Mouse (Mus musculus): ENCODE measurements at regions not wholly inside any gene's neighbourhood (a gene's known extent, or its start where the extent isn't known, plus 50 kb on each side); places are given as distances from the start of the nearest gene placed in this dataset.

DNA sequence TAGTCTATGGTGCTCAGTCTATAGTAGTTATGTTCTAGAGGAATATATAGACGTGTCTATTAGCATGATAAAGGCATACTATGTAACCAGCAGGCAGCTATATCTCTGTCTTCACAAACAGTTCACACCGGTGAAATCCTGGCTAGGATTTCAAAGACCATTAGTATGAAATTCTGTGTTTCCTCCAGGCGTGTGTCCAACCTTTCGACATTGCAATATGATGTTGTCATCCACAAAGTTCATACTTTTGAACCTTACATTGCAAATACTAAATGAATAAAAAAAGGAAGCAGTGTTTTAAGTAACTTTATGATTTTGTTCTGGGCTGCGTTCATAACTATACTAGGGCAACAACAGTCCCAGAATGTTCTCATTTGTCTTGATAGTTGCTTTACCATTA is 95.2 kb upstream of the Cpeb2 start:
- H3K27me3 ChIP-seq (ENCODE audit: insufficient read depth, low read length), result no peaks in the 10 kb centered on the region
- H3K36me3 ChIP-seq (ENCODE audit: insufficient read depth, low read length), result no peaks in the 10 kb centered on the region
- H3K4me3 ChIP-seq (replicated peaks; ENCODE audit: low read depth, low read length), result no peak overlapping the region
- no peak overlapping the region for H3K27ac ChIP-seq
- H3K4me2 ChIP-seq (ENCODE audit: low read length), result no peak overlapping the region
- TF ChIP-seq CTCF (IDR thresholded peaks at IDR 0.05; ENCODE audit: low read depth), result no peak
- 81% methylated on average over 5 of the region's 5 CpGs for WGBS
- no peak overlapping the region for H3K9ac ChIP-seq (ENCODE audit: low read depth, low read length)
- no peaks in the 10 kb centered on the region for H3K4me1 ChIP-seq (replicated peaks; ENCODE audit: insufficient read depth, low read length)
- DNase-seq (ENCODE audit: low spot score), result no peak
- ATAC-seq (replicated peaks; ENCODE audit: low FRiP score, low read depth), result no peak
- H3K9me3 ChIP-seq (replicated peaks; ENCODE audit: low read length), result no peaks in the 10 kb centered on the region

GRCm38 (mm10) chr5:43138931-43139486 is 94.0 kb upstream of the Cpeb2 start:
- Histone ChIP-seq H3K27ac (no peak overlapping the region), H3K4me2 (ENCODE audit: low read length) (no peak overlapping the region), H3K27me3 (ENCODE audit: insufficient read depth, low read length) (no peaks in the 10 kb centered on the region), H3K36me3 (ENCODE audit: insufficient read depth, low read length) (no peaks in the 10 kb centered on the region), H3K4me1 (replicated peaks; ENCODE audit: insufficient read depth, low read length) (no peaks in the 10 kb centered on the region), H3K4me3 (replicated peaks; ENCODE audit: low read depth, low read length) (no peak overlapping the region), H3K9me3 (replicated peaks; ENCODE audit: low read length) (no peaks in the 10 kb centered on the region), H3K9ac (ENCODE audit: low read depth, low read length) (no peak overlapping the region)
- WGBS, result 89% methylated on average over 4 of the region's 4 CpGs
- ATAC-seq (replicated peaks; ENCODE audit: low FRiP score, low read depth) (no peak), DNase-seq (ENCODE audit: low spot score) (no peak)
- TF ChIP-seq CTCF (IDR thresholded peaks at IDR 0.05; ENCODE audit: low read depth), result no peak

DNA sequence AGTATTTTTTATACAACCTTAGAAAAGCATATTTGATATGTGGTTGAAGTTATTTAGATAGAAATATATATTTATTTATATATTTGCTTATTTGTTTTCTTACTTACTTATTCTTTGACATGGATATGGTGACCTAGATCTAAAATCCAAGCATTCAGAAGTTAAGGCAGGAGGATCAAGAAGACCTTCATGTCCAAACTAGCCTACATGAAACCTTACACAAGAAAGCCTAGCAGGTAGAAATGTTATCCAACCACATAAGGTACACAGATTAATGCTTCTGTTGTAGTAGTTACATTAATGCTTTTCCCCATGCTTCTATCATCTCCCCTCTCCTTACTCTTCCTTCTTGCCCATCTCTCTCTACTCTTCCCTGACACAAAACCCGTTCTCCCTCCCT is 93.2 kb upstream of the Cpeb2 start:
- no peak for ATAC-seq (replicated peaks; ENCODE audit: low FRiP score, low read depth)
- TF ChIP-seq CTCF (IDR thresholded peaks at IDR 0.05; ENCODE audit: low read depth), result no peak
- Histone ChIP-seq H3K27ac (no peak overlapping the region), H3K9ac (ENCODE audit: low read depth, low read length) (no peak overlapping the region), H3K27me3 (ENCODE audit: insufficient read depth, low read length) (no peaks in the 10 kb centered on the region), H3K9me3 (replicated peaks; ENCODE audit: low read length) (no peaks in the 10 kb centered on the region), H3K4me2 (ENCODE audit: low read length) (no peak overlapping the region), H3K4me3 (replicated peaks; ENCODE audit: low read depth, low read length) (no peak overlapping the region), H3K4me1 (replicated peaks; ENCODE audit: insufficient read depth, low read length) (no peaks in the 10 kb centered on the region), H3K36me3 (ENCODE audit: insufficient read depth, low read length) (no peaks in the 10 kb centered on the region)
- WGBS, result 88% methylated on average over 1 of the region's 1 CpGs
- DNase-seq (ENCODE audit: low spot score), result no peak

DNA sequence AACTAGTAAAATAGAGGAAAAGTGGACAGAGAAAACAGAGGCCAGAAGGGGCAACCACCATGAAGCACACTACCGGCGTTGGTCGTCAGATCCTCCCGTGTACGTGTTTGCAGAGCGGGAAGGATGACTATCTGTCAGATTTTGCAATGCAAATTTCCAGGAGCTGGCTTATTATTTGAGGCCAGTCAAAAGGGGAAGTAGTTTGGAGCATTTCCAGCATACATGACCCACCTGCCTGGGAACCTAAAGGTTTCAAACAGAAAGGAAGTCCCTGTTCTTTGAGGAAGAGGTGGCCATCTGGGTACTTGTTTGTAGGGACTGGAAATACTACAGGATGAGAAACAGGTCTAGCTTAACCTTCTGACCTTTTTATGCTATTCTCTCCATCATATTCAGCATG is 87.0 kb upstream of the Cpeb2 start:
- Histone ChIP-seq H3K27ac (no peak overlapping the region), H3K36me3 (ENCODE audit: insufficient read depth, low read length) (no peaks in the 10 kb centered on the region), H3K27me3 (ENCODE audit: insufficient read depth, low read length) (no peaks in the 10 kb centered on the region), H3K4me3 (replicated peaks; ENCODE audit: low read depth, low read length) (no peak overlapping the region), H3K9ac (ENCODE audit: low read depth, low read length) (no peak overlapping the region), H3K4me1 (replicated peaks; ENCODE audit: insufficient read depth, low read length) (no peaks in the 10 kb centered on the region), H3K4me2 (ENCODE audit: low read length) (no peak overlapping the region), H3K9me3 (replicated peaks; ENCODE audit: low read length) (no peaks in the 10 kb centered on the region)
- DNase-seq (ENCODE audit: low spot score) (no peak), ATAC-seq (replicated peaks; ENCODE audit: low FRiP score, low read depth) (no peak)
- no peak for TF ChIP-seq CTCF (IDR thresholded peaks at IDR 0.05; ENCODE audit: low read depth)
- 77% methylated on average over 6 of the region's 6 CpGs for WGBS

DNA sequence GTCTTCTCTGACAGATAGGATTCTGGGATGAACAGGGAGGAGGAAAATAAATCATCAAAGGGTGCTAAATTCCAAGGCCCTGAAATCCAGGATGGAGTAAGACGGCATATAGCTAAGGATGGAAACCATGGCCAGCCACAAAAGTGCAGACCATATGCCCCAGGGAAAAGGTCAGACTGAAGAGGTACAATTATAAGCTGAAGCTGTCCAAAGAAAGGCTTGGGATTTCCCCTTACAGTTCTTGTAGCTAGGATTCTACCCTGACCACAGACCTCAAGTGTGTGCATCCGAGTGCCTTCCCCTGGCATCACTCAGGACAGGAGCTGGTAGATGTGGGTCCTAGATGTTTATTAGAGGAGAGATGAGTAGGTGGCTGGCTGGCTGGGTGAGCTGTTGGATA is 86.0 kb upstream of the Cpeb2 start:
- 81% methylated on average over 2 of the region's 2 CpGs for WGBS
- Histone ChIP-seq H3K27ac (no peak overlapping the region), H3K9ac (ENCODE audit: low read depth, low read length) (no peak overlapping the region), H3K4me2 (ENCODE audit: low read length) (no peak overlapping the region), H3K4me3 (replicated peaks; ENCODE audit: low read depth, low read length) (no peak overlapping the region), H3K4me1 (replicated peaks; ENCODE audit: insufficient read depth, low read length) (no peaks in the 10 kb centered on the region), H3K36me3 (ENCODE audit: insufficient read depth, low read length) (no peaks in the 10 kb centered on the region), H3K27me3 (ENCODE audit: insufficient read depth, low read length) (no peaks in the 10 kb centered on the region), H3K9me3 (replicated peaks; ENCODE audit: low read length) (no peaks in the 10 kb centered on the region)
- ATAC-seq (replicated peaks; ENCODE audit: low FRiP score, low read depth) (no peak), DNase-seq (ENCODE audit: low spot score) (no peak)
- no peak for TF ChIP-seq CTCF (IDR thresholded peaks at IDR 0.05; ENCODE audit: low read depth)

GRCm38 (mm10) chr5:43148486-43148885 is 84.5 kb upstream of the Cpeb2 start:
- Histone ChIP-seq H3K4me3 (replicated peaks; ENCODE audit: low read depth, low read length) (no peak overlapping the region), H3K9ac (ENCODE audit: low read depth, low read length) (no peak overlapping the region), H3K27ac (no peak overlapping the region), H3K4me2 (ENCODE audit: low read length) (no peak overlapping the region), H3K4me1 (replicated peaks; ENCODE audit: insufficient read depth, low read length) (no peaks in the 10 kb centered on the region), H3K9me3 (replicated peaks; ENCODE audit: low read length) (no peaks in the 10 kb centered on the region), H3K27me3 (ENCODE audit: insufficient read depth, low read length) (no peaks in the 10 kb centered on the region), H3K36me3 (ENCODE audit: insufficient read depth, low read length) (no peaks in the 10 kb centered on the region)
- no peak for TF ChIP-seq CTCF (IDR thresholded peaks at IDR 0.05; ENCODE audit: low read depth)
- DNase-seq (ENCODE audit: low spot score), result no peak
- no peak for ATAC-seq (replicated peaks; ENCODE audit: low FRiP score, low read depth)
- 44% methylated on average over 9 of the region's 9 CpGs for WGBS

DNA sequence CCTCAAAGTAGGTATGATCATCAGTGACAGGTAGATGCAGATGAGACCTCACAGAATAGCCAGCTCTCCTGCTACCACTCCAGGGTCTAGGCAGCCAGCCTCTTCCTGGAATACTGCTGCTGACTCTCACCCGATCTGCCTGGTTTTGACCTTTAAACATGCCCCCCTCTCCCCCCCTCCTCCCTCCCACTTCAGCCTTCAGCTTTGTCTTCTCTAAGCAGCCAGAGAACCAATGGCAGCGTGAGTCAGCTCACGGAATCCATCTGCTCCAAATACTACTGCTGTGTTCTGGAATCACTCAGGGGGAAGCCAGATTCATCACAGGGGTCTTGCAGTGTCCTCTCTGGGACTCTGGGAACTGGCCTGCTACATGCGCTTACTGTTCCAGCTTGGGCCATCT is 83.4 kb upstream of the Cpeb2 start:
- Histone ChIP-seq H3K9me3 (replicated peaks; ENCODE audit: low read length) (no peaks in the 10 kb centered on the region), H3K4me1 (replicated peaks; ENCODE audit: insufficient read depth, low read length) (no peaks in the 10 kb centered on the region), H3K4me3 (replicated peaks; ENCODE audit: low read depth, low read length) (no peak overlapping the region), H3K27ac (no peak overlapping the region), H3K36me3 (ENCODE audit: insufficient read depth, low read length) (no peaks in the 10 kb centered on the region), H3K4me2 (ENCODE audit: low read length) (no peak overlapping the region), H3K9ac (ENCODE audit: low read depth, low read length) (no peak overlapping the region), H3K27me3 (ENCODE audit: insufficient read depth, low read length) (no peaks in the 10 kb centered on the region)
- no peak for TF ChIP-seq CTCF (IDR thresholded peaks at IDR 0.05; ENCODE audit: low read depth)
- ATAC-seq (replicated peaks; ENCODE audit: low FRiP score, low read depth) (no peak), DNase-seq (ENCODE audit: low spot score) (no peak)
- WGBS, result 52% methylated on average over 4 of the region's 4 CpGs

Measured in kidney, postnatal 0 days (tissue).